Mouse (Mus musculus) CH12.LX (cell line): ENCODE results near the gene Prdm8.

Experiments used
- BHLHE40 ChIP-seq: IDR thresholded peaks from 2 replicates; pipeline ENCODE4 v1.6.1; 2011; ENCODE audit warnings: mild to moderate bottlenecking, low read depth, low read length, improper control_type of control experiment
- CTCF ChIP-seq, 2 experiments: IDR thresholded peaks in 1 of 2; conservative IDR thresholded peaks in 1 of 2; 2 replicates each; pipeline ENCODE4 v1.5.1; 2011 to 2012; ENCODE audit warnings: low read depth in 2 of 2, low read length in 2 of 2, improper control_type of control experiment in 1 of 2, inconsistent platforms in 1 of 2, mild to moderate bottlenecking in 1 of 2, moderate library complexity in 1 of 2
- EP300 ChIP-seq: IDR thresholded peaks from 2 replicates; pipeline ENCODE4 v1.6.1; 2011; ENCODE audit warnings: low read length, improper control_type of control experiment
- MAFK ChIP-seq: IDR thresholded peaks from 2 replicates; pipeline ENCODE4 v1.6.1; 2011; ENCODE audit warnings: low read length, improper control_type of control experiment; ENCODE audit not compliant: insufficient replicate concordance
- MEF2A ChIP-seq: IDR thresholded peaks from 2 replicates; pipeline ENCODE4 v1.6.1; 2014; ENCODE audit warnings: low read depth, mild to moderate bottlenecking, inconsistent platforms, low read length, improper control_type of control experiment, borderline replicate concordance
- MXI1 ChIP-seq: IDR thresholded peaks from 2 replicates; pipeline ENCODE4 v1.6.1; 2011; ENCODE audit warnings: mild to moderate bottlenecking, low read depth, low read length, improper control_type of control experiment
- PAX5 ChIP-seq: IDR thresholded peaks from 2 replicates; pipeline ENCODE4 v1.6.1; 2012; ENCODE audit warnings: low read length, inconsistent platforms, mixed read lengths
- POLR2A ChIP-seq: IDR thresholded peaks from 2 replicates; pipeline ENCODE4 v1.6.1; 2011; ENCODE audit warnings: low read depth, mild to moderate bottlenecking, improper control_type of control experiment, low read length
- POLR2AphosphoS2 ChIP-seq: IDR thresholded peaks from 2 replicates; pipeline ENCODE4 v1.6.1; 2011; ENCODE audit warnings: low read depth, low read length, improper control_type of control experiment
- SMC3 ChIP-seq: IDR thresholded peaks from 2 replicates; pipeline ENCODE4 v1.6.1; 2011; ENCODE audit warnings: low read depth, low read length, improper control_type of control experiment
- TCF12 ChIP-seq: IDR thresholded peaks from 2 replicates; pipeline ENCODE4 v1.6.1; 2014; ENCODE audit warnings: low read depth, mild to moderate bottlenecking, inconsistent platforms, low read length, improper control_type of control experiment
- ZKSCAN1 ChIP-seq: IDR thresholded peaks from 2 replicates; pipeline ENCODE4 v1.6.1; 2012; ENCODE audit warnings: low read depth, inconsistent platforms, low read length, improper control_type of control experiment, borderline replicate concordance
- ZNF384 ChIP-seq: IDR thresholded peaks from 2 replicates; pipeline ENCODE4 v1.6.1; 2012; ENCODE audit warnings: low read depth, low read length, improper control_type of control experiment, inconsistent platforms

DNA sequence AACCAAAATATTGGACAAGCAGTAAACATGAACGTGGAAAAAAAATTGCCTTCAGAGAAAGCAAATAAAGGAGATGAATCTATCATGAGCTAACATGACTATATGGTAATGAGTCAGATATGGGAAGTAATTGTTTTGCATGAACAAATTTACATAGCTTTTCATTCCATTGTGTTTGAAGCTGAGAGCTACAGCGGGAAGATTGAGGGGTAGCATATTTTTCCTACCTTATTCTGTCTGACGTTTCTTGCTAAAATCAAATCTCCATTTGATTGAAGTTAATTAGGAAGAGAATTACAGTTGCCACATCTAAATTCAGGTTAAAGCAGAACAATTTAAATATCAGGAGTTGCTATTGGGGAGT, 27.7 kb upstream of the Prdm8 start:
- TF ChIP-seq POLR2A: no peak
- TF ChIP-seq POLR2AphosphoS2: no peak
- no peak for TF ChIP-seq MEF2A
- no peak for TF ChIP-seq TCF12
- no peak for TF ChIP-seq MAFK
- TF ChIP-seq ZNF384: no peak
- no peak for TF ChIP-seq MXI1
- no peak for TF ChIP-seq CTCF (conservative IDR thresholded peaks at IDR 0.05 in 1 of 2, IDR thresholded peaks at IDR 0.05 in 1 of 2; ENCODE audit: low read depth in 2 of 2, low read length in 2 of 2)
- TF ChIP-seq BHLHE40: no peak
- no peak for TF ChIP-seq SMC3
- TF ChIP-seq ZKSCAN1: no peak
- no peak for TF ChIP-seq PAX5
- no peak for TF ChIP-seq EP300
